Mouse (Mus musculus): Measurements from ENCODE around the gene Ifnar1.

DNA sequence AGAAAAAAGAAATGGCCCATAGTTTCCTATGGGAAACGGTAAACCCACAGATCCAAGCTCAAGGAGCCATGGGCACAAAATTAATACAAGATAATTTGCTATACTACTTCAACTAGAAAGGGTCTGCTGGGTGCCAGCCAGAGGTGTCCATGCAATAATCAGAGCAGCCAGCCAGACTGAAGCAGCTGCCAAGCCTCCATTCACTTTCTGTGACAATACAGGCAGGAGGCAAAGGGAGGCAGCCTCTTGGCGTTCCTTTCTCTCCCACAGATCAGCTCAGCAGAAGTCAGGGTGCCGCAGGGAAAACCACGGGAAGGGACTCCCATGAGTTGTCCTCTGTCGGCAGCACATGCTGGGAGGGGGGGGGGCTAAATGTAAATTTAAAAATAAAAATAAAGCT lies 26.1 kb upstream of the Ifnar1 start:
- TF ChIP-seq CTCF (IDR thresholded peaks at IDR 0.05; ENCODE audit: low read depth, low read length) = no peak
- no peak for TF ChIP-seq POLR2A (IDR thresholded peaks at IDR 0.05; ENCODE audit: extremely low read depth, insufficient read depth, low read length)

Measured in liver, adult 2 months (tissue).